Mouse (Mus musculus): ENCODE results near the gene Apba1. TPM values are rescaled to one million over a fixed set of nuclear protein-coding genes. Genes with fewer than 3 reads are reported as not detected.

Apba1 gene
- polyA plus RNA-seq, 1 experiment from 2014 or later = 0.25 TPM

DNA sequence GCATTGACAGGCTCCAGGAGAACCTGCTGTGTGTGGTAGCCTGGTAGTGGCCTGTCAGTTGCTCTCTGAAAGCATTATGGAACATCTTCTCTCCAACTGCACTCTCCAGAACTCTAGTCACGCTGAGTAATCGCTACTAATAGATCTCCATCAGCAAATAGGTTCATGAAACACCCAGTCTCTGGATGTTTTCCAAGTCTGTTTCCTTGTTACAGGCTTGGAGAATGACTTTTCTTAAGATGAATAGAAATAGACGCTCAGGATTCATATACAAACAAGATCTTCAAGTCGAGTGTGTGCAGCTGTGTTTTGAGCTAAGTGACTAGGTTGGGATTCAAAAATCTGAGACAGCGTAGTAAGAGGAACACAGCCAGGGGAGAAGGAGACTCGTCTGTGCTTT lies 165.4 kb downstream of the Apba1 start:
- DNase-seq = peak; percentile 84
- peak; percentile 58 for ATAC-seq (ENCODE audit: insufficient read depth)
- H3K27ac ChIP-seq (ENCODE audit: low read depth) = no peak overlapping the region
- WGBS = 24% methylated on average over 6 of the region's 6 CpGs
- no peaks in the 10 kb centered on the region for H3K27me3 ChIP-seq (ENCODE audit: insufficient read depth, low read length)
- TF ChIP-seq CTCF (IDR thresholded peaks at IDR 0.05; ENCODE audit: low read depth) = no peak
- H3K9ac ChIP-seq = no peak overlapping the region
- H3K4me1 ChIP-seq (ENCODE audit: insufficient read depth) = peaks cover 4% of the 10 kb centered on the region; the same call in 1 of the 2 replicates
- H3K9me3 ChIP-seq (ENCODE audit: low read depth, low read length) = no peaks in the 10 kb centered on the region
- no peaks in the 10 kb centered on the region for H3K36me3 ChIP-seq (ENCODE audit: insufficient read depth)
- H3K4me3 ChIP-seq (ENCODE audit: low read depth, low read length) = no peak overlapping the region
- H3K4me2 ChIP-seq = no peak overlapping the region

GRCm38 (mm10) chr19:23924791-23925190 lies 166.1 kb downstream of the Apba1 start:
- DNase-seq (no peak), ATAC-seq (ENCODE audit: insufficient read depth) (no peak)
- Histone ChIP-seq H3K9me3 (ENCODE audit: low read depth, low read length) (no peaks in the 10 kb centered on the region), H3K36me3 (ENCODE audit: insufficient read depth) (no peaks in the 10 kb centered on the region), H3K4me2 (no peak overlapping the region), H3K27ac (ENCODE audit: low read depth) (no peak overlapping the region), H3K4me1 (ENCODE audit: insufficient read depth) (peaks cover 4% of the 10 kb centered on the region; the same call in 1 of the 2 replicates), H3K9ac (no peak overlapping the region), H3K4me3 (ENCODE audit: low read depth, low read length) (no peak overlapping the region), H3K27me3 (ENCODE audit: insufficient read depth, low read length) (no peaks in the 10 kb centered on the region)
- 65% methylated on average over 9 of the region's 9 CpGs for WGBS
- no peak for TF ChIP-seq CTCF (IDR thresholded peaks at IDR 0.05; ENCODE audit: low read depth)

- Histone ChIP-seq H3K4me2 (no peak overlapping the region), H3K4me1 (ENCODE audit: insufficient read depth) (peaks cover 4% of the 10 kb centered on the region; the same call in 1 of the 2 replicates), H3K27ac (ENCODE audit: low read depth) (no peak overlapping the region), H3K9me3 (ENCODE audit: low read depth, low read length) (no peaks in the 10 kb centered on the region), H3K27me3 (ENCODE audit: insufficient read depth, low read length) (no peaks in the 10 kb centered on the region), H3K4me3 (ENCODE audit: low read depth, low read length) (no peak overlapping the region), H3K9ac (no peak overlapping the region), H3K36me3 (ENCODE audit: insufficient read depth) (no peaks in the 10 kb centered on the region)
- WGBS = 91% methylated on average over 5 of the region's 5 CpGs
- no peak for ATAC-seq (ENCODE audit: insufficient read depth)
- DNase-seq = no peak
- TF ChIP-seq CTCF (IDR thresholded peaks at IDR 0.05; ENCODE audit: low read depth) = no peak
These were observed 166.9 kb downstream of the Apba1 start for GRCm38 (mm10) chr19:23925541-23925940.

GRCm38 (mm10) chr19:23930826-23931225 lies 172.1 kb downstream of the Apba1 start:
- WGBS = 87% methylated on average over 5 of the region's 5 CpGs
- no peak overlapping the region for H3K27ac ChIP-seq (ENCODE audit: low read depth)
- no peaks in the 10 kb centered on the region for H3K27me3 ChIP-seq (ENCODE audit: insufficient read depth, low read length)
- H3K36me3 ChIP-seq (ENCODE audit: insufficient read depth) = no peaks in the 10 kb centered on the region
- H3K4me1 ChIP-seq (ENCODE audit: insufficient read depth) = no peaks in the 10 kb centered on the region
- DNase-seq (no peak), ATAC-seq (ENCODE audit: insufficient read depth) (no peak)
- H3K4me3 ChIP-seq (ENCODE audit: low read depth, low read length) = no peak overlapping the region
- no peak overlapping the region for H3K4me2 ChIP-seq
- no peak overlapping the region for H3K9ac ChIP-seq
- peaks cover 8% of the 10 kb centered on the region; the same call in 1 of the 2 replicates for H3K9me3 ChIP-seq (ENCODE audit: low read depth, low read length)
- TF ChIP-seq CTCF (IDR thresholded peaks at IDR 0.05; ENCODE audit: low read depth) = no peak

DNA sequence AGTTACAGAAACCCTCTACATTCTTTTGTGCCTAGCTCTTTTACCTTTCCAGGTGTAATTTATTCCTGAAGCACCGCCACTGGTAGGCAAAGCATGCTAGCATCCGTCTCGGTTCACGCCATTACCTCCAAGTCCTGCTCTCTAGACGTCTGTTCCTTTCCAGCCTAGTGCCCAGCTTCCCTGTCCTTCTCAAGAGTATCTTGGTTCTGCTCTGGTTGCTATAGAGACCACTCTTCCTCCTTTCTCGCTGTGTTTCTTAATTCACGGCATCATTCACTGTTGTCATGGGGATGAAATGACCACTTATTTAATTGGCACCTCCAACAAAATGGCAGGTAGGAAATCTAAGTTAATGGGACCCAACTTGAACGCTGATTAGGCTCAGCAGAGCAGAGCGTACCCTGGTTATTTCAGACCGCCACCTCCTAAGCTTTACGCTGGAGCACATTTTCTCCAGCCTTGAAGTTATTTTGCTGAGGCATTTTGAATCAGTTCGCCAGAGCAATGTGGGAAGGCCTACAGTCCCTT lies 182.8 kb downstream of the Apba1 start:
- H3K9me3 ChIP-seq (ENCODE audit: low read depth, low read length) = no peaks in the 10 kb centered on the region
- TF ChIP-seq CTCF (IDR thresholded peaks at IDR 0.05; ENCODE audit: low read depth) = no peak
- H3K4me1 ChIP-seq (ENCODE audit: insufficient read depth) = no peaks in the 10 kb centered on the region

DNA sequence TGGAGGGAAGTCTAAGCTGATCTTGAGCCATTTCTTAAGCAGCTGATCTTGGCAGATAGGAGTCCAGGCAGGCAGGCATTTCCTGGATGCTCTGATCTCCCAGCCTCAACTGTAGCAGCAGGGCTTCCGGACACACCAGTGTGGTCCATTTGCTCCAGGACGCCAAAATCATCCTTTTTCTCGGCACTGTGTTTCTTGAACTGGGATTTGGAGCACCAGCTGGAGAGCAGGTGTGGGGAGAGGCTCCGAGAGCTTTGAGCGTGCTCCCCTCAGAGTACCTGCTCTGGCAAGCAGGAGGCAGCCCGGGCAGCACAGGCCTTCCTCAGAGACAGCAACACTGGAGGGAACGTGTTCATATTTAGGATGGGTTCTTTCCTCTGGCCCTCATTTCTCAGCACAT lies 184.2 kb downstream of the Apba1 start:
- DNase-seq = no peak
- no peaks in the 10 kb centered on the region for H3K9me3 ChIP-seq (ENCODE audit: low read depth, low read length)
- H3K4me1 ChIP-seq (ENCODE audit: insufficient read depth) = no peaks in the 10 kb centered on the region
- no peak for TF ChIP-seq CTCF (IDR thresholded peaks at IDR 0.05; ENCODE audit: low read depth)
- H3K4me3 ChIP-seq (ENCODE audit: low read depth, low read length) = no peak overlapping the region
- no peak overlapping the region for H3K27ac ChIP-seq (ENCODE audit: low read depth)
- no peaks in the 10 kb centered on the region for H3K27me3 ChIP-seq (ENCODE audit: insufficient read depth, low read length)
- H3K36me3 ChIP-seq (ENCODE audit: insufficient read depth) = no peaks in the 10 kb centered on the region
- H3K4me2 ChIP-seq = no peak overlapping the region
- no peak overlapping the region for H3K9ac ChIP-seq
- WGBS = 86% methylated on average over 7 of the region's 7 CpGs
- no peak for ATAC-seq (ENCODE audit: insufficient read depth)

More for the DNA sequence above, 182.8 kb downstream of the Apba1 start:
- DNase-seq = no peak
- no peak overlapping the region for H3K4me2 ChIP-seq
- 80% methylated on average over 12 of the region's 12 CpGs for WGBS
- H3K4me3 ChIP-seq (ENCODE audit: low read depth, low read length) = no peak overlapping the region
- H3K27ac ChIP-seq (ENCODE audit: low read depth) = no peak overlapping the region
- H3K9ac ChIP-seq = no peak overlapping the region
- ATAC-seq (ENCODE audit: insufficient read depth) = no peak
- H3K36me3 ChIP-seq (ENCODE audit: insufficient read depth) = no peaks in the 10 kb centered on the region
- H3K27me3 ChIP-seq (ENCODE audit: insufficient read depth, low read length) = no peaks in the 10 kb centered on the region

- Histone ChIP-seq H3K4me2 (no peak overlapping the region), H3K27me3 (ENCODE audit: insufficient read depth, low read length) (no peaks in the 10 kb centered on the region), H3K9me3 (ENCODE audit: low read depth, low read length) (no peaks in the 10 kb centered on the region), H3K36me3 (ENCODE audit: insufficient read depth) (no peaks in the 10 kb centered on the region), H3K4me1 (ENCODE audit: insufficient read depth) (no peaks in the 10 kb centered on the region), H3K9ac (no peak overlapping the region), H3K4me3 (ENCODE audit: low read depth, low read length) (no peak overlapping the region), H3K27ac (ENCODE audit: low read depth) (no peak overlapping the region)
- no peak for DNase-seq
- ATAC-seq (ENCODE audit: insufficient read depth) = no peak
- TF ChIP-seq CTCF (IDR thresholded peaks at IDR 0.05; ENCODE audit: low read depth) = no peak
- WGBS = 82% methylated on average over 6 of the region's 6 CpGs
These were observed 187.5 kb downstream of the Apba1 start for GRCm38 (mm10) chr19:23946026-23946685.

Measured in lung, embryonic 14.5 days (tissue).